Mouse (Mus musculus): Measurements from ENCODE around the gene Fbxl17.

DNA sequence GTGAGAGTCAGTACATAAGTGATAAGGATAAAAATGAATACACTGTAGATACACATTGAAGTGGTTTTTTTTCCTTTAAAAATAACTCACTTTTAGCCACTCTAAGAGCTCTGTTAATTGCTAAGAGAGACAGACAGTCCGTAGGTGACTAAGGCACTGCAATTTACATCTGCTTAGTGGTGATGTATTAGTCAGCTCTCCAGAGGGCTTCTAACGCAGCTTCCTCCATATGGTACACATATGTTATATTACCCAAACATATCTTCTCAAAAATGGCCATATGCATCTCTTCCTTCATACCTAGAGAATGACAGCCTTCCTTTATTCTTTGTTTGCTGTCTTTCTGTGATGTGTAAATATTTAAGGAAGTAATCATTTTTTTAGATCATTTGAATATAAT lies 353.3 kb downstream of the Fbxl17 start:
- no peak for TF ChIP-seq USF1 (IDR thresholded peaks at IDR 0.05; ENCODE audit: low read depth, low read length)
- no peak for TF ChIP-seq E2F4 (IDR thresholded peaks at IDR 0.05; ENCODE audit: borderline replicate concordance, low read depth, low read length)
- no peak for TF ChIP-seq CHD1 (IDR thresholded peaks at IDR 0.05; ENCODE audit: low read depth, low read length)
- no peak for TF ChIP-seq CTCF (IDR thresholded peaks at IDR 0.05 in 2 of 3, conservative IDR thresholded peaks at IDR 0.05 in 1 of 3; ENCODE audit: control insufficient read depth in 1 of 3, insufficient read depth in 1 of 3, low read depth in 2 of 3, low read length in 3 of 3, poor library complexity in 1 of 3, severe bottlenecking in 1 of 3)

All from MEL (cell line).